Mouse (Mus musculus): ENCODE measurements around the gene Bub1b.
"Not testable (repeated sequence)": the region's sequence is repeated elsewhere in the genome, so short reads cannot be mapped to it uniquely, and the experiment has no call there.

Bub1b gene

DNA sequence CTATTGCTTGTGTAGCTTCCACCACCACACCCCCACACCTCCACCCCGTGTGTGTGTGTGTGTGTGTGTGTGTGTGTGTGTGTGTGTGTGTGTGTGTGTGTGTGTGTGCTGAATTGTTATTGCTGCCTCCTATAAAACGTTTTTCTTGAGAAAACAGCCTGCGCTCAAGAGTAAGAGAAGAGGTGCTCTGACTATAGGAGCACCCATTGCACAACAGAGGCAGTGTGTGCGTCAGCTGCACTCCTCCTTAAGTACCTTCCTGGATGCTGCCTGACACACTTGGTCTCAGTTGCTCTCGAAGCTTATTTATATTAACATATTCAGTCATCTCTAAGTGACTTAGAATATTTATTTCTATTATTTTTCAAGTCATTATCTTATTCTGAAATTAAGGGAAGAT, 20.0 kb downstream of the Bub1b start:
- no peak for DNase-seq (ENCODE audit: low spot score in 2 of 2)

DNA sequence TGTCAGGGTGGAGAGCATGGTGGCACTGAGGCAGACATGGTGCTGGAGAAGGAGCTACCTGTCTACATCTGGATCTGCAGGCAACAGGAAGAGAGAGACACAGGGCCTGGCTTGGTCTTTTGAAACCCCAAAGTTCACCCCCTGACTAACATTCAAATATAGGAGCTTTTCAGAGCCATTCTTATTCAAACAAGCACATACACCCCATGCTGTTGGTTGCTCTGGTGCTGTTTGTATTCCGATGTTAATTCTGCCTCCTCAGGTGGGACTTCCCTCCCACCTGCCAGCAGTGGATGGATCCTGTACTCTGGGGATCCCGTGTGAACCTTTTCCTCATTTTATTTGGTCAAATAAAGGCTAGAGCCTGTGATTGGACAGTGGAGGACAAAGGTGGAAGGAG, 22.1 kb downstream of the Bub1b start:
- no peak for DNase-seq (ENCODE audit: low spot score in 2 of 2)

DNA sequence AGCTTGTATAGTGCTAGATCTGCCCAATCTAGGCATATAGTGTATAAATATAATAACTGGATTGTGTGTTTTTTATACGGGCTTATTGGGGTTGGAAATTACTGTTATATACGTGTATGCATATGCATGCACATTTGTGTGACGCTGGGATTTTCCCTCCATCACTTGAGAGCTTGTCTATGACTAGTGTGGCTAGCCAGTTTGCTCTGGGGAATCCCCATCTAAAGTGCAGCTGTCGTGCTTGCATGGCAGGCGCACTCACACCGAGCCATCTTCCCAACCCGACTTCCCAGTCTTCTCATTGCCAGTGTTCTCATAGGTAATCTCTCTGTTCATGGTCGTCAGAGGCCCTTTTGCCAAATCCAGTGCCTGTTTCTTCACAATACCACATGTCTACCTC, 22.6 kb downstream of the Bub1b start:
- DNase-seq (ENCODE audit: low spot score in 2 of 2), result no peak

DNA sequence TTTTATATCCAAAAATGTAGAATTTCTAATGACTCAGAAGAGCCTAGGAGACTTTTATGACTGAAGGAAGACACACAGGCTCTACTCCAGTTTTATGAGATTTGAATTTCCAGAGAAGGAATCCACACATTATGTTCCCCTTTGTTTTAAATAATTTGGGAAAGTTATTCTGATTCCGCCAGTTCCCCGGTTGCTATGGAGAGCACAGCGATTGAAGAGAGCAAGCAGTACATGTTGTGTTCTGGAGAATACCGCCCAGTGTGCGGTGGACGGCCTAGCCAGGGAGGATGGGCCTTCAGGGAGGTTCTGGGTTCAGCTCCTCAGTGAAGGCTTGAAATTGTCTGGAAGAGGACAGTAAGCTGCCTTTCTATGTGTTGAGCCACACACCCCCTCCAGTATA, 31.3 kb downstream of the Bub1b start:
- no peak for DNase-seq (ENCODE audit: low spot score in 2 of 2)

DNA sequence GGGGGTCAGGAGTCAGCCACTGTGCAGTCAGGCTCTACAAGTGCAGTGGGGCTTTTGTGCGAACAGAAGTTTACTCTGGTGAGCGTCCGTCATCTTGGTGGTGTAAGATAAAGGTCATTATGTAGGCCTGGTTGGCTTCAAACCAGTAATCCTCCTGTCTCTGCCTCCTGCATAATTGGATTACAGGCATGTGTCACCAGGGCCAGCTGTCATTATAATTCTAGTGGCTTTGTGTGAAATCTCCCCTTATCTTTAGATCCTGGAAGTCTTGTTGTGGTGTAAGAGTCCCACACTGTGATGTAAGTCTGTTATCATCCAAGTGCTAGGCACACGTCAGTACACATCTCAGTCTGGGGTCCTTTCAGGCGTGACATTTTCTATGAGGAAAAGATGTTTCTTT, 35.4 kb downstream of the Bub1b start:
- no peak for DNase-seq (ENCODE audit: low spot score in 2 of 2)

DNA sequence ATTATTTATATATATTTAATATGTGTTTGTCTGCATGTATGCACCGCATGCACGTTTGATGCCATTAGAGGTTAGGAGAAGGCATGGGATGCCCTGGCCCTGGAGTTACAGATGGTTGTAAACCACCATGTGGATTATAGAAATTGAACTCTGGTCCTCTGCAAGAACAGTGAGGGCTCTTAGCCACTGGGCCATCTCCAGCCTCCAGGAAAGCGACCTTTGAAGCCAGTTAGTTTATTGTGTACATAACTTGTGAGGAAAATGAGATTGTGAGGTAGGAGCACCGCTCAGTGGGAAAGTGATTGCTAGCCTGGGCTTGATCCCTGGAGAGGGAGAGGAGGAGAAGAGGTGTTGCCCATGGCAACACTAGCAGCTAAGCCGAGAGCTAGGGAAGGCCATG, 39.2 kb downstream of the Bub1b start:
- no peak for DNase-seq (ENCODE audit: low spot score in 2 of 2)

DNA sequence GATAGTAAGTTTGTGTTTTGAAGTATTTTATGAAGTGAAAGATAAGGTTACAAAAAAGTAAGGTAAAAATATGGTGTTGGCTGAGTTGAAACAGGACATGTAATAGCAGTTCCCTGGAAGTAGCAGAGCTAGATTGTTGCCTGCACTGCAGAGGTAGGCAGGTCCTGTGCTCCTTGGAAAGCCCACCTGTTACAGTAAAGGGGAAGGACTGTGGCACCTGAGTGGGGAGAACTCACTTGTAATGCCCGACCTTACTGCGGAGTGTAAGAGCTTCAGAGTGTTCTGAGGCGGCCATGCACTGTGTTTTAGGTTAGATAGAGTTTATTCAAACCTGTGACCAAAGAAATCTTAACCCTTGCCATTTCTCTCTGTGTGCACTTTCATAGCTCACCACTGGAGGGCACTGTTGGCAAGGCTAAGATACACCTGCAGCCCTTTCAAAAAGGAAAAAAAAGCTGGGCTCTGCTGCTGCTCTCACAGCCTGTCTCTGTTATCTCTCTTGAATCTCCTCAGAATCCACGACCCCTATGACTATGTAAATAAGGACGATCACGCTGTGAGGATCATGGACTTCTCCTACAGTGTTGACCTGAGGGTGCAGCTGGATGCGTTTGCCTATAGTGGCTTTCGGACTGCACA, 40.0 kb downstream of the Bub1b start:
- peak; percentile 61 to 77 for DNase-seq (ENCODE audit: low spot score in 2 of 2)

DNA sequence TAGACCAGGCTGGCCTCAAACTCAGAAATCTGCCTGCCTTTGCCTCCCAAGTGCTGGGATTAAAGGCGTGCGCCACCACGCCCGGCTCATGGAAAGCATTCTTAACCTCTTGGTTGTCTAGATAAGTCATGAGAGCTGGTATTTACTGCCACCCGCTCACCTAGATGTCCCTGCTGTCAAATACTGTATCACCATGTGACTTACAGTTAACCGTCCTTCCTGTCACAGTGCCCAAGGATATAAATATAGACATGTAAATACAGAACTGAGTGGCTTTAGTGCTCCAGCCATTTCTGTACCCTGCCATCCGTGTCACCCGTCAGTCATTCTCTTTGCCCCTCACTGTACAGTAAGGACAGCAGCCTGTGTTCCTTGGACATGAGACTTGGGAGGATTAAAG, 40.7 kb downstream of the Bub1b start:
- no peak for DNase-seq (ENCODE audit: low spot score in 2 of 2)

DNA sequence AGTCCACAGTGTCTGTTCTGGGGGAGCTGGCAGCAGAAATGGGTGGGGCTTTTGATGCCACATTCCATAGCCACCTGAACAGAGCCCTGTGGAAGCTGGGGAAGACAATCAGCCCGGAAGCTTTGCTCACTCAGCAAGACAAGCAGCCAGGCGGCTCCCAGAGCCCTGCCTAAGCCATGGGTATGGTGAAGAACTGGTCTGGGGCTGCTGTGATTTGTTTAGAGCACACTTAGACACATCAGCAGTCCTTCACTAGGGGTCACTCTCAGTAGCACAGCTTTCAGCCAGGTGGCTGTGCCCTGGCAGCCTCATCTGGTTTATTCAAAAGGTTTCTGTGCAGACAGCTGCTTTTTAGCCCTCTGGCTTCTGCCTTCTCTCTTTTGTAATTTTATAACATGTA, 43.1 kb downstream of the Bub1b start:
- no peak for DNase-seq (ENCODE audit: low spot score in 2 of 2)

DNA sequence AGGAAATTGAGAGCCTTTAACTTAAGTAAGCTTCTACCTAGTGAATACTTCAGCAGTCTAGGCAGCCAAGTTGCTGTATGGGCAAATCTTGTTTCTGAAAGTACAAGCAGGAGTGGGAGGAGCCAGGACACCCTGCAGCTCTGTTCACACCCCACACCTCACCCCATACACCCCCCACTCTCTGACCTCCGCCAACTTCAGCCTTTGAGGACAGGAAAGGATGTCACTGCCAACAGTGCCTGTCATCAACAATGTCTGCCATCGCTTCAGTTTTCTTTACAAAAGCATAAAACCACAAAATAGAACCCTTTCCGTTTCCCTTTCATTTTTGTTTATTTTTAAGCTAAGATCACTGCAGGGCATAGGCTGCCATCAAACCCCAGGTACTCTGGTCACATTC, 44.4 kb downstream of the Bub1b start:
- no peak for DNase-seq (ENCODE audit: low spot score in 2 of 2)

DNA sequence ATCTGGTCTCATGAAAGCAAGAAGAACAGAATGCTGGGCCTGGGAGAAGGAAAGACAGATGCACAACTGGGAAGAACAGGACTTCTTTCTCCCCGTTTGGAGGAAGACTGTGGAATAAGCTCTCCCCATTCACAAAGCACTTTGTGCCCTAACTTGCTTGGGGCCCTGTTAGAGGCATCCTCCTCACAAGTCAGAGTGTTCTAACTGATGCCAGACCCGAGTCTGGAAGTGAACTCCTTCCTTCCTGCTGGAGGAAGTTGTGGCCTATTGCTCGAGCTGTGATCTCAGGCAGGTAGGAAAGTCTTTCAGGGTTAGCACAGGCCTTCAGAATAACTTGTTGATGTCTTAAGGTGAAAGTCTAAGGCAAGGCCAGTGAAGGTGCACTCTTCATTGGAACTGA, 44.9 kb downstream of the Bub1b start:
- DNase-seq (ENCODE audit: low spot score in 2 of 2), result no peak

DNA sequence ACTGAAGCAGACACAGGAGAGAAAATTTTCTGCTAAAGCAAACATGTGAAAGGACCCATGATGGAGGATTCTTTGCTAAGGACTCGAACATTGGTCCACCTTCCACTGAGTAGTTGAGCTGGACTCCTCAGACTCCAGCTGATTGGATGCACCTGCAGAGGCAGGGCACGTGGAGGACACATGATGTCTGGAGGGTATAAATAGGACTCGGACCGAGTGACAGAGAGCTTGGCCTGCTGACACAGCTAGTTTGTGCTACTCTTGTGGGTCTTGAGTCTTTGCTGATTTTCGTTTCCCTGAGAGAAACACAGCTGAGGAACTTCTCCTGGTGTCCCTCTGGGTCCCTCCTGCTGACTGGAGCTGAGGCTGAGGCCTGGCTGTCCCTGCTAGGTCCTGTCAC, 48.7 kb downstream of the Bub1b start:
- no peak for DNase-seq (ENCODE audit: low spot score in 2 of 2)

DNA sequence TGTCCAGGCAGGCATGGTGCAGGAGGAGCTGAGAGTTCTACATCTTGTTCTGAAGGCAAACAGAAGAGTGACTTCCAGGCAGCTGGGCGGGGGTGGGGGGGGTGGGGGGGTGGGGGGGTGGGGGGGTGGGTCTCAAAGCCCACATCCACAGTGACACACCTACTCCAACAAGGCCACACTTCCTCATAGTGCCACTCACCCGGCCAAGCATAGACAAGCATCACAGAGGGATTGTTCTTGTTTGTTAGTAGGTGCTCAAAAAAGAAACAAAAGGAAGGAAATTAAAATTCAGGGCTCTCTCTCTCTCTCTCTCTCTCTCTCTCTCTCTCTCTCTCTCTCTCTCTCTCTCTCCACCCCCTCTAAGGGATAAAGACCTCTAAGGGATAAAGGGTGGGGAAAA, 52.7 kb downstream of the Bub1b start:
- DNase-seq (ENCODE audit: low spot score in 2 of 2), result not testable (repeated sequence)

DNA sequence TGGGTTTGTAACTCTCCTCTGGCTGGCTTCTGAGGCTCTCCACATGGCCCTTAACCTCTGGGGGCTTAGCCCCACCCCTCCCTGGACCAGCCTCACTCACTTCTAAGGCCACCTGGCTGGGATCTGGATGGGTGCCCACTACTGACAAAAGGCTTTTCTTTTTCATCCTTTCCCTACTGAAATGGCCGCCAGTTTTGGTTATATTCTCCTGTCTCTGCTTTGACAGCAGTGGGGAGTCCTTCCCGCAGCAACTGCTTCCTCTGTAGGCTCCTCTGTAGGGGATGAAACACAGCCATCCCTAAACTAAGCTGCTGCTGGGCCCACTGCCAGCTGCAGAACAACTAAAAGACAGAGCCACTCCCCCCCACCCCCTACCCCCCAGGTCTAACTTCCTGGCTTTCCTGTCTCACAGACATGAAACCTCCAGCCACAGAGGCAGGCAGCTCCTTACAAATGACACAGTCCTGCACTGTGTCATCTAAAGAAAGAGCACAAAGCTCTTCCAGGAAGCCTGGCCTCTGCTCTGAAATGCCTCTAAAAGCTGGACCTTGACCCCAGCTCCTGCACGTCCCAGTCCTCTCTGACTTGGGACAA, 58.8 kb downstream of the Bub1b start:
- DNase-seq (ENCODE audit: low spot score in 2 of 2), result no peak

DNA sequence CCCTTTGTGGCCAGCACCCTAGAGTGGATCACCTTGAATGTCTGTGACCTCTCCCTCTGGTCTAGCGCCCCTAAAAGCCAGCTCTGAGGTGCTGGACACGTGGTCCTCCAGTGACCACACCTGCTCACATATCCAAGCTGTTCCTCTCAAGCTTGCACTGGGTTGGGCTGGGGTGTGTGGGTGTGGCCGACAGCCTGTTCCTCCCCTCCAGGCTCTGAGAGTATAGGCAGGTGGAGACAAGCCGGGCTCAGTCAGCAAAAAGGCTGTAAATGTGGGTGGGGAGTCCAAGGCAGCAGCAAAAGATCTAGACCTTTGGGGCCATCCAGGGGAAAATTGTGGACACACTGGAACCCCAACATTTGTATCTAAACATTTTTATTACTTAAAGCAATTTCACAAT, 60.4 kb downstream of the Bub1b start:
- no peak for DNase-seq (ENCODE audit: low spot score in 2 of 2)

DNA sequence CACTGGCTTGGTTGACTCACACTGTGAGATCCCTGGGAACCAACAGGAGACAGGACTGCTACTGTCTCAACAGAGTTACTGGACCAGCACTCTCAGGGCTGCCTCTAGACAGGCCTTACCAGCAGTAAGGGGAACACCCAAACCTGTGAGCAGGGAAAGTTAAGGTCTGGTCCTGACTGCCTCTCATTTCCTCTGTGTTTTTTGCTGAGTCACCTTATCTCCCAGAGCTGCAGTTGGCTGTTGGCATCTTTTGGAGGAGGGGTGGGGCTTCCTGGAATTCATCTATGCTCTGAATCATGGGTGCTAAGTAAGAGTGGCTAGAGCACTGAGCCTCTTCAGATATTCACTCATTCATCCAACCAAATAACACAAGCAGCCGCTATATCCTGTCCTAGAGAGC, 61.1 kb downstream of the Bub1b start:
- DNase-seq (ENCODE audit: low spot score in 2 of 2), result no peak

DNA sequence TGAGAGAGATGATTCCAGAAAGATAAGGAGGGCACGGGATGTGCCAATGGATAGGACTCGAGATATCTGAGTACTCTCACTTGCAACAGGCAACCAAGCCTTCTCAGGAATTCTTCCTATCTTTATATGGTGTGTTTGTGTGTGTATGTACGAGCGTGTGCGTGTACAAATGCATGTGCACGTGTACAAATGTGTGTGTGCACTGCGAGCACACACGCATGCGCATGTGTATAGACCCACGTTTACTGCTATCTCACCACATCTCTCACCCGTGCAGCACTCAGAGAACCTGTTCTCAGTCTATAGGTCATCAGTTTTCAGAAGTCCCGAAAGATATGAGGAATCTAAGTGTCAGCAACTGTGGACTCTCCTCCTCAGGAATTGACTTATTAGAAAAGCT, 61.5 kb downstream of the Bub1b start:
- DNase-seq (ENCODE audit: low spot score in 2 of 2), result no peak

DNA sequence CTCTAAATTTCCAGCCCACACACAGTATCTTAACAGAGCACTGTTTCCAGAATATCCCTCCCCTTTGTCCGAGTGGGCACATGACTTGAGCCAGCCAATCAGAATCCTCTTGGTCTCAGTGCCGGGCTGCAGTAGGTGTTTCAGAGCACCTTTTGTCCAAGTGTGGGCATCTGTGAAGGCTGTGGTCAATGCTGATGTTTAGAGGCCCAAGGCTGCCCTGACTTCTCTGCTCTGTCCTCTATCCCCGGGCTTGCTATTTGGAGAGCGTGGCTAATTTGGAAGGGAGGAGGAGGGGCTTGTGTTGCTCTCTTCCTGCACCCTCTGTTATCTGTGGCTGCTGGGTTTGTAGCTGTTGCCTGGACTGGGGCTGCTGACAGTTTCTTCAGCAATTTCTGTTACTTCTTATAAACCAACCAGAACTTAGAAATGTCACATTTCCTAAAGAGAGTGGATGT, 62.0 kb downstream of the Bub1b start:
- peak in 1 of 2 experiments; percentile 49 for DNase-seq (ENCODE audit: low spot score in 2 of 2)

DNA sequence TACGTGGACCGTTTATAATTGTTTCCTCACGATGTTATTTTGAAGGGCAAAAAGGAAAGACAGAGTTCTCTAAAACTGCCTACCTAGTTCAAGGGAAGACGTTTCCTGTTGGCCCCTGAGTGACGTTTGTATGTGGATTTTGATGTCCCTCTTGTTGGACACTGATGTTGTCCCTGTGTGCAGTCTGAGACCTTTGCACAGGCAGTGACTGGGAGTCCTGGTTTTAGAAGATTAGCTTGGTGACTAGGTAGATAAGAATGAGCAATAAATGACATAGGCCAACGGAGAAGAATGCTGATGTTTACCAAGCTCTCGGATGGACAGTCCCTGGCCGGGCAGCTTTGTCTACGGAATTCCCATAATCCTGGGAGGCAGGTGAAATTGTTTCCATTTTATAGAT, 63.9 kb downstream of the Bub1b start:
- no peak for DNase-seq (ENCODE audit: low spot score in 2 of 2)

DNA sequence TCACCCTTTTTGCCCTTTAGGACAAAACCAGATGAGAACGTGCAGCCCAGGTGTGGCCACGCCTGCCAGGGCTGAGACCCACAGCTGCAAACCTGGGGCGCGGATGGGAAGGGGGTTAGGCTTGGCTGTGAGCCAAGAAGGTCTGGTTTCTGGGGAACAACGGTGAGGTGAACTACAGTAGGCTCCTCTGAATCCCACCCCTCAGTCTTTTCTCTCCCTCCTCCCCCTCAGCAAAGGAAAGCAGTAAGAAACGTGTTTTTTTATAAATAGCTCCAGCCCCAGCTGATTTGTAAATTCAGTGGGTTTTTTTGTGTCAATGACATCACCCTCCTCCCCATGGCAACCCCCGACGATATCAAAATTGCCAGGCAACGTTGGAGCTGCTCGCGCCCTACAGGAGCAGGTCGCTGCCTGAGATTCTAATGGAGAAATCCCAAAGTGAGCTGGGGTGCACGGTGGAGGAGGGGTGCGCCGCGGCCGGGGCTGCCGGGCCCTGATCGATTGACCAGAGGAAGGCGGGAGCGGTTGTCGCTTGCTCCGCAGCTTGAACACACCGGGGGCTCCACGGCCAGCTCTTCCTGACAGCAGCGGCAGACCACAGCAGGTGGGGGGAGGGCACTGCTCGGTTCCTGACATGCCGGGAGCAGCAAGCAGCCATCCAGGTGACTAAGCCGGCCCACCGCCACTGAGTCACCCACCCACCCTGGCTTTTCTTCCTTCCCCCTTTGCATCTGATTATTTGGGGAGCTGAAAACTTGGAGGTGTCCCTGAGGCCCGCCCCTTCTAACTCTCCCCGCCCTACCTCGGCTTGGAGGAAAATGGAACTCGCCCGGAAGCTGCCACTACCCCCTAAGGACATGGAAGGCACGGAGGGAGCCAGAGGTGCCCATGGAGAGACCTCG, 65.1 kb downstream of the Bub1b start, which contains the start of gene Pak6:
Gene Pak6, plus strand, starts transcription at position 402 of the 902 bp plus-strand sequence.
- DNase-seq (ENCODE audit: low spot score in 2 of 2), result peak in 1 of 2 experiments; percentile 22

DNA sequence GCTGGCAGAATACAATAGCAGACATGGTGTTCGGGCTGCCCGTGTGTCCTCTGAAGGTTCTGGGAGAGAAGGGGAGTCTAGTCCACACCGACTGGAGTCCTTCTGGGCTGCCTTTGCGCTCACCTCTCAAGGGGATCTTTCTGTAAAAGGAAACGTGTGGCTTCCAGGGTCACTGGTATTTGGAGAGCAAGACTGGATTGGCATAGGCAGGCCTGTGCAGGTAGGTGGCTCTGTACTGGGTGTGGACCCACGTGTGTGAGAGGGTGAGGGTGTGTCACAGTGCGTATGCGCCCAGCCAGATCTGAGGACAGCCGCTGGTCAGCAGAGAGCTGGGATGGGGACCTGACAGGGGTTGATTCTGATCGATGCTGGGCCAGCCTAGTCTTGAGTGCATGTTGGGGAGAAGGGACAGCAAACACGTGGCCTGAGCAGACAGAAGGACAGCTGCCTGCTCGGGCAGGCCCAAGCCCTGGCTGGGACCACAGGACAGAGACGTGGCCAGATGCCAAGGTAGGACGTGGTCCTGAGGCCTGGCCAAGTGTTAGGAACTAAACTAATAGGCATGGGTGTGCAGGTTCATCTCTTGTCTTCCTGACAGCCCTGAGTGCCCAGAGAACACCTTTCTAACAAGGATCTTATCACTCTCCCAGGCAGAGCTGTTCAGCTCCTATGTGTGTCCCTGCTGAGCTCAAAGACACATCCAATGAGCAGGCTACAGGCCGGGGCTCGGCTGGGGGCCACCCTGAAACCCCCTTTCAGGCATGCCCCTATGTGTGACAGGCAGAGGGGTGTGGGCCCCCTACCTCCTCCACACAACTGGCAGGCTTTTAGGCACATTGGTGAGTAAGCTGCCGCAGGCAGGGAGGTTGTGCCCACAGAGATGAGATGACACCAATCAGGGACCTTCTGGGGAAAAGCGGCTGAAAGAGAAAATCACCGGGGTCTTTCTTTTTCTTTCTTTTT, 66.1 kb downstream of the Bub1b start:
- peak in 1 of 2 experiments; percentile 28 for DNase-seq (ENCODE audit: low spot score in 2 of 2)

All from cerebellum, postnatal 4 days (tissue).